Mouse (Mus musculus): ENCODE measurements around the gene Sbsn.
A peak's percentile ranks its signal among the peaks of the same experiment; 100 is the strongest.

The Sbsn gene

DNA sequence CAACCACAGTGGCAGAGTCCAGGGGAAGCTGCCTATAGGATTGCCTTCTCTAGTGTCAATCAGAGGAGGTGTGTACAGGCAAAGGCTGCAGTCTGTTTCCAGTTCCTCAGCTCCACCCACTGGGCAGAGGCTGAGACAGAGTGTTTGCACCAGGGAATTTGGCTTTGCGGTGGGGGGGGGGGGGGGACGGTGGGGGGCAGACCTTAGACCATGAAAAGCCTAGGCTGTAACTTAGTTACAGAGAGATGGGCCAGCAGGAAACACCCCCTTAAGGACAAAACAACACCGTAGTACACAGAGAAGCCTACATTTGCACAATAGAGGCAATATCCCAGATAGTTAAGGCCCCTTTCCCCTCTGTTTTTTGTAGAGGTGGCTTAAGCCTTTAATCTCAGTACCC, 5.7 kb downstream of the Sbsn start:
- no peak for DNase-seq (ENCODE audit: low spot score in 2 of 2)

DNA sequence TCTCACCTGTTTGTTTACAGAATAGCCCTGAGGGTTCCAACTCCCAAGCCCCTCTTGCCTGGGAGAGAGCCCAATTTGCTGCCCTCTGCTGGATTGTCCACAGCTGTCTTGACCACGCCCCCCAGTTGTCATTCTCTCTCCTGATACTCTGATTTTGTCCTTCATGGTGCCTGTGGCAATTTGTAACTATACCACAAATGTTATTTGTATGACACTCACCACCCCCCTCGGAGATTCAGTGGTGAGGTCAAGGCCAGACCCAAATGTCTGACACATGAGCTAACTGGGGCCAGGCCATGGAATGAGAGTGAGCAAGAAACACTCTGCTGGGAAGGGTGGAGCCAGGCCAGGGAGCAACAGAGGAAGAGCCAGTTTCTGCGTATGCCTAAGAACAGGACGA, 7.6 kb downstream of the Sbsn start:
- peak in 1 of 2 experiments; percentile 57 for DNase-seq (ENCODE audit: low spot score in 2 of 2)

DNA sequence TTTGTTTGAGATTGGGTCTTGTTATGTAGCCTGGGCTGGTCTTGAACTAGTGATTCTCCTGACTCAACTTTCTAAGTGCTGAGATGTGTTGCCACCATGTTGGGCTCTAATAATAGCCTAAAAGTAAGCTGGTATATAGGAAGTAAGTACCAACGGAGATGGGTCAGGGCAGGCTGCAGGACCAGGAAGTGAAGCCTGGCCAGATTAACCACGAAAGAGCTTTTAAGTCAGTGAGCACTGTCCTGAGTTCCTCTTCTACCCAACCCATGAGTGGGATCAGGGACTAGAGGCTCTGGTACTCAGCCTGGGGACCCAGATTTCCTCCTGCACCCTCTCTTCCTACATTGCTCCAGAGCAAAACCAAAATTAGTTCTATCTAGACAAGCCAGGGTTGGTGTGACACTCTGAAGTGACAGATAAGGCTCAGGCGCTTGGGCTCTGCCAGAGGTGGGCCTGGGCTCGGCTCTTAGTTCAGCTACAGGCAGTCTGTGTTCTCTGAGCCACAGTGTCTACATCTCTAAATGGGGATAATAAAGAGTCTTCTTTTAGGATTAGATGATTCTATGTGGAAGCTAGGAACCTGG, 10.6 kb downstream of the Sbsn start:
- DNase-seq (ENCODE audit: low spot score in 2 of 2) = no peak

DNA sequence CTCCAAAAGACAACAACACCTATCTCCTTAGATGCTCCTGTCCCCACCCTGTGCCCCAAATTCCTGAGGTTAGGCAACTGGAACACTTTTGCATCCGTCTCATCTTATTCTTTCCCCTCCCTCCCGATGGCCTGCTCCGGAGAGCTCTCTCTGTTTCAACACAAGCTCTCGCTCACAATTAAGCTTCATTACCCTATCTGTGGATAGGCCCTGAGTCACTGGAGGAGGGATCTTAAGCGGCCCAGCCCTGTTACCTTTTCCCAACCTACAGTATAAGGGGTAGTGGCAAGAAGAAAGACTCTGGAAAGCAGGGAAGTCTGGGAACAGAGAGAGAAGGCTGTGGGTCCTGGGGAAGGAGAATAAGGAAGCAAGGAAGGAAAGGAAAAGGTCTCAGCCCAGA, 12.2 kb downstream of the Sbsn start, which contains the start of gene Dmkn:
TSS of gene Dmkn (plus strand) at position 301 of the 400 bp plus-strand sequence.
- no peak for DNase-seq (ENCODE audit: low spot score in 2 of 2)

DNA sequence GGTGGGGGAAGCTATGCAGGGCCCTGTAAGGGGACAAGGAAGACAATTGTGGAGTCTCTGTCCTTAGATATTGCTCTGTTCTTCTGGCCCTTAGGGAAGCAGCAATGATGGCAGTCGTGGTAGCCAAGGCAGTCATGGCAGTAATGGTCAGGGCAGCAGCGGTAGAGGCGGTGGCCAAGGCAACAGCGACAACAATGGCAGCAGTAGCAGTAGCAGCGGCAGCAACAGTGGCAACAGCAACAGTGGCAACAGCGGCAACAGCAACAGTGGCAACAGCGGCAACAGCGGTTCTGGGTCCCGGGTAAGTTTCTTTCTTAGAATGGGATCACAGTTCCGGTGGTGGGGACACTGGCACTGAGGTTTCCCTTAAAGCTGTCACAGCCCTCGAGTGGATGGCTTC, 13.9 kb downstream of the Sbsn start:
- no peak for DNase-seq (ENCODE audit: low spot score in 2 of 2)

DNA sequence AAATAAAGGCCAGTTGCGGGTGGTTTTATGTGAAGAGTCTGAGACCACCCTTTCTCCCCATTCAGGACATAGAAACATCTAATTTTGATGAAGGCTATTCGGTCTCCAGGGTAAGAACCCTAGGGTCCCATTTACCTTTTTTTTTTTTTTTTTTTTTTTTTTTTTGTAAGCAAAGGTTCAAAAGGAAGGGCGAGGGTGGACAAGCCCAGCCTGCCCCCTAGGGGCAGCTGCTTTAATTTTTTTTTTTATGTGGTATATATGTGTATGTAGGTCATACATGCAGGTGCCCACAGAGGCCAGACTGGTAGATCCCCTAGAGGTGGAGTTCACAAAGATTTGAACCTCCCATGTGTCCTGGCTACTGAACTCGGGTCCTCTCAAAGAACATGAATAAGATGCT, 15.1 kb downstream of the Sbsn start:
- DNase-seq (ENCODE audit: low spot score in 2 of 2) = no peak

DNA sequence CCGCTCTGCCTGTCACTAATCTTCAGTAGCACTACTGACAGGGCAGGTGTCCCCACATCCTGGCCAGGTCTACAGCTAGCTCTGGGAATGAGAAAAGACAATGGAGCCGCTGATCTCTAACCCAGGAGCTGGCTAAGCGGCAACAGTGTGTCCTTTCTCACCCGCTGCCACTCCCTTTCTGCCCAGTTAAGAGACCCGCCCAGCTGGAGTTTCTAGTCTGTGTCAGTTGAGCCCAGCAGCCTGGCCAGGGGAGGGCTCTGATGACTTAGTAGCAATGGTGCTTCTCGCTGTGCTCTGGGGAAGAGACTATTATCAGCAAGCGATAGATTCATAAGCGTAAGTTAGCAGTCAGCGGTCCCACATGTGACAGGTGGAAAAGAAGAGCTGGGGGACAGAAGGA, 18.0 kb downstream of the Sbsn start:
- DNase-seq (ENCODE audit: low spot score in 2 of 2) = no peak

DNA sequence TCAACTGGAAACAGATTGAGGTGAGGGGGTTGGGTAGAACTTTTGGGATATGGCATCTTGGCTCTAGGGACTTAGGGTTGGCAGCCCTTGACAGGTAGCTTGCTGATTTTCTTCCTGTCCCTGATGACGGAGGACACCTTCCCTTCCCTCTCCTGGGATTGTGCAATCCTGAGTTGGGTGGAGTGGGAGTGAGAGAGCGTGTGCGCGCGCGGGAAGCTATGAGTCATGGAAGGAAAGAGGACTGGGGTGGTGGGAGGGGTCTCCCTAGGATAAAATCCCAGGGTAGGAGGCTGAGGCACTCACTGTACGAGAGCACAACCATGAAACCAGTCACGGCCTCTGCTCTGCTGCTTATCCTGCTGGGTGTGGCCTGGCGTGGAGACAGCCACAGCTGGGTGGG, 24.8 kb downstream of the Sbsn start:
- no peak for DNase-seq (ENCODE audit: low spot score in 2 of 2)

DNA sequence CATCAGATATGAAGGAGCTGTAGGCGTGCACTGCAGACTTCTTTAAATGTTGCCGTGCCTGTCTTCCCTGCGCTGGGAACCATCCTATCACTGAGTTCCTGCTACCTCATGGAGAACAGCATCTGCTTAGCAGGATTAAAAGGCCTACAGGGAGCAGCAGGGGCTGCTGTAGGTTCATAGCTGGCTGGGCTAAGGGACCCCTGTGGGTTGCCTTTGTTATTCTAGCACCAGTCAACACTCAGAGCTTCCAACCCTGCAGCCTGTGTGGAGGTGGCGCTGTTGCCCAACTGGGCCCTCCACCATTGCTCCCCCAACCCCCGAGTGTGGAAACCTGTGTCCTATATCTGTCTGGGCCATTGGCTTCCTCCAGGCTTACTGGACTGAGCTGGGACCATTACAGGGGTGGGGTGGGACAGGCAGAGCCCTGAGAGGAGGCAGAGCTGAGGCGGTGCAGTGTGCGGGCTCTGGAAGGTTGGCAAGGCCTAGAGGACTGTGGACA, 25.9 kb downstream of the Sbsn start:
- no peak for DNase-seq (ENCODE audit: low spot score in 2 of 2)

DNA sequence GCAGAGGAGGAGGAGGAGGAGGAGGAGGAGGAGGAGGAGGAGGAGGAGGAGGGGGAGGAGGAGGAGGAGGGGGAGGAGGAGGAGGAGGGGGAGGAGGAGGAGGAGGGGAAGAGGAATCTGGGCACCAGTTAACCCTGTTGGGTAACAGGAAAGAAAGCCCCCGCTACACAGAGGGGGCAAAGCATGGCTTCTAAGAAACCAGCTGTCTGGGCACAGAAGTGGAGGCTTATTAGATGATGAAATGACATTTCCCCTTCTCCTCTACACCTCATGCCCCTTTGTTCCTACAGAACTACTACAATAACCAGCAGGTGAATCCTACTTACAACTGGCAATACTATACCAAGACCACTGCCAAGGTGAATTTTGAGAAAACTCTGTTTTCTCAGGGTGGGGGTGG, 26.6 kb downstream of the Sbsn start:
- DNase-seq (ENCODE audit: low spot score in 2 of 2) = no peak

DNA sequence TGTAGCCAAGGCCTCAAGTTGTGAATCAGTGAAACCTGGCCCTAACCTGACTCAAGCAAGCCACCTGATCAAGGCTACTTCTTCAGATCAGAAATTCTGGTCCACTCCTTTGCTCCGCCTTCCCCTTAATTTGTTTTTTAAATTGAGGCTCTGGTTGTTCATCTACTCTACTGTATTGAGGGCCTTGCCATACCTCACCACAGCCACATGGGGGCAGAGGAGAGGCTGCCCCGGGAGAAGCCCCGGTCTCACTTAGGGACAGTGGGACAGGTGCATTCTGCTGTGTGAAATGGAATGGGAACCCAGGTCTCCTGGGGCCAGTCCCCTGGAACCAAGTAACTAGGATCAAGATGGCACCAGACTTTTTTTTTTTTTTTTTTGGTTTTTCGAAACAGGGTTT, 30.5 kb downstream of the Sbsn start:
- peak in 1 of 2 experiments; percentile 46 for DNase-seq (ENCODE audit: low spot score in 2 of 2)

DNA sequence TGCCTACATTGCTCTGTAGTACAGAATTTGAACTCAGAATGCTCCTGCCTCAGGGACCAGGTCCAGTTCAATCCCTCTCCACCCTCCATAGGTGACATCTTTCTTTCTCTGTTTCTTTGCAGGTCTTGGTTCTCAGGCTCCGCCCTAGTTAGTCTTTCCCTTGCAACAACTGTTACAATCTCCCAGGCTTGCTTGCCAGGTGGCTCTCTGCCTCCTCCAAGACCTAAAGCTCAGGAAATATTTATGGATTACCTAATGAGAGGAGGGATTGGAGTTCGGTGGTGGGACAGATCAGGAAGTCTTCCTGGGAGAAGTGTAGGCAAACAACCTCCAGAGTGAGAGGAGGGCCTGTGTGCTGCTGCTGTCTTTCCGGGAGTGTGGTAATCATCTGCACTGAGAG, 31.4 kb downstream of the Sbsn start:
- no peak for DNase-seq (ENCODE audit: low spot score in 2 of 2)

DNA sequence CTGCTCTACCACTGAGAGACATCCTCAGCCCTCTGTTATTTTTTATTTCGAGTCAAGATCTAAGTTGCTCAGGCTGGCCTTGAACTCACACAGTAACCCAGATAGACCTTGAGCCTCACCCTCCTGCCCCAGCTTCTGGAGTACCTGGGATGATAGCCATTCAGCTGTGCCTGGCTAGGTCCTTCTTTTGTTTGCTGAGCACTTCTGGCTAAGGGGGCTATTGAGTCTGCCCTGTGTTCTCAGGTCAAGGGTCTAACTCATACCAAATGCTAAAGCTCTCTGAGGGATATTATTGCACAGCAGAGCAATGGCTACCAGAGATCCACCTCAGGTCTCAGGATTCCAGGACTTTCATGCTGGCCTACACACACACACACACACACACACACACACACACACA, 33.9 kb downstream of the Sbsn start:
- no peak for DNase-seq (ENCODE audit: low spot score in 2 of 2)

DNA sequence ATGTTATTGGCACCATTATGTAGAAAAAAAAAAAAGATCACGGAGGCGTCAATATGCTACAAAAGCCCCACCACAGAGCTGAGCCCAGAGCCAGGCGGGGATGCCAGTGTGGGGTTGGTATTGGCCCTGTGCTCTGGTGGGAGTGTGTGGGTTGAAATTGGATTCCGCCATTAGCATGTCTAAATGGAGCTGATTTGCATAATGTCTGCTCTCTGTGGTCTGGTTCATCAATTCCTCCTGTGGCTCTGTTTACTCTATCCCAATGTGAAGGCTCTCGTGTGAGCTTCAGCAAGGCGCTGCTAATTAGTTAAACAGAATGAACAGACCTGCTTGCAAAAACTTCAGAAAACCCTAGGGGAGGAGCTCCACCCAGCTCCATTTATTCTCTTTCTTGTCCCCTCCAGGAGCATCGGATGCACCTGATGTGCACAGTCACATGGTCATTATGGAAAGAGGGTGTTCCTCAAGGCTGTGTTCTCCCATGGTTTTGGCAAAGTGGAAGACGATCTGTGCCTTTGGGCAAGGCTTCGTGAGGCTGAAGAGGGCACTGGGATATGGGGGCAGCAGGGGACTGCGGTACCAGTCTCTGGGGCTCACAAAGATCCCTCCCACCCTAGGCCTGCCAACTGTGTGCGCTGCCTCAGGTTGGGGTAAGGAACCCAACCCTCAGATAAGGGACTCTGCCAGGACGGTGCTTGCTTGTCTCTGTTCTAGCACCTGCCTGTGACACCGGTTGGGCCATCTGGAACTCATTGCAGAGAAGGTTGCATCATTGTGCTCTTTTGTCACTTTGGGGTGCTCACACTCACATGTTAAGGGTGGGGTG, 34.7 kb downstream of the Sbsn start:
- DNase-seq (ENCODE audit: low spot score in 2 of 2) = no peak

DNA sequence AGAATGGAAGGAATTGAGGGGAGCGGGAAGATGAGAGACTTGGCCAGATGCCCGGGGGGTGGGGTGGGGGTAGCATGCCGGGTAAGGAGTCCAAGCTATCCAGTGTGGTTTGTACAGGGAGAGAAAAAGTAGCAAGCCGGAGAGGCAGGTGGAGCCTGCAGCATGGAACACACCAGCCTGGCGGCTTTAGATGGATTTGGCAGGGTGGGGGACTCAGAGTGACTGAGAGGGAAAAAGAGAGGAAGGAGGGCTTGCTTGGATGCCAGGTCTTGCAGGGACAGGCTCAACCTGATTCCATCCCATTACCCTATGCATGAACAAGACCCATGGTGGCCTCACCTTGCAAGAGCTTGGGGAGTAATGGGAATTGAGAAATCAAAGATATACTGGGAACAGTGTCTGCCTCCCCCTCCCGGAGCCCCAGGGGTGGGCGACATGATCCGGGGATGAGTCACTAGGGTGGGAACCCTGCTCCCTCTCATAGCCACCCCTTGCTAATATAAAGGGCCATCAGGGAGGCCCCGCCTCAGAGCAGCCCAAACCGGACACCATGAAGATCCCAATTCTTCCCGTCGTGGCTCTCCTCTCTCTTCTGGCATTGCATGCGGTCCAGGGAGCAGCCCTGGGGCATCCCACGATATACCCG, 36.2 kb downstream of the Sbsn start, which contains the start of gene Krtdap:
TSS of gene Krtdap (plus strand) at position 520 of the 646 bp plus-strand sequence.
- no peak for DNase-seq (ENCODE audit: low spot score in 2 of 2)

DNA sequence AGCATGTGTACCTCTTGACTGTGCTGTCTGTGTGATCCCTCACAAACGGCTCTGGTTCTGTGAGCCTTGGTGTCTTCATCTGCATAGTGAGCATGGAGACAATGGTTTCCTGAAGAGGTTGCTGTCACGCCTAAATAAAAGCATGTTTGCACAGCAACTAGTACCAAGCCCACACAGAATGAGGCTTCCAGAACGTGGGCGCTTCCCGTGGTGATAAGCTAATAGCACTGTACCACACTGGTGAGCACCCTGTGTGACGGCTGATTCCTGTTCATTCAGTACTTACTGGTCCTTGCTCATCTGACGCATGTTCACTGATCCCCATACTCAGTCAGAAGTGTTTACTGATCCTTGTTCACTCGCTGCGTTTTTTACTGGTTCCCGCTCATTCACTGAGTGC, 38.9 kb downstream of the Sbsn start:
- no peak for DNase-seq (ENCODE audit: low spot score in 2 of 2)

DNA sequence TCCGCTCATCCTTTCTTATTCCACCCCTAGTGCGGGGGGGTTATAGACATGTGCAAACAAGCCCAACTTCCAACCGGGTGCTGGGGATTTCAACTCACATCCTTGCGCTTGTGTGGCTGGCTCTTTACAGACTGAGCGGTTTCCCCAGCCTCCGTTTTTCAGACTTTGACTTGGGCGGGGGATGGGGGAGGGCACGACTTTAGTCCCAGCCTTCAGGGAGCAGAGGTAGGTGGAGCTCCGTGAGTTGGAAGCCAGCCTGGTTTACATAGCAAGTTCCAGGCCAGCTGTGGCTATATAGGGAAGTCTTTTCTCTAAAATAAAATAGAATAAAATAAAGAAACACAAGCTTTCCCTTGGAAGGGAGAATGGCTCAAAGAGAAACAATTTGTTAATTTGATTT, 40.6 kb downstream of the Sbsn start:
- DNase-seq (ENCODE audit: low spot score in 2 of 2) = no peak

DNA sequence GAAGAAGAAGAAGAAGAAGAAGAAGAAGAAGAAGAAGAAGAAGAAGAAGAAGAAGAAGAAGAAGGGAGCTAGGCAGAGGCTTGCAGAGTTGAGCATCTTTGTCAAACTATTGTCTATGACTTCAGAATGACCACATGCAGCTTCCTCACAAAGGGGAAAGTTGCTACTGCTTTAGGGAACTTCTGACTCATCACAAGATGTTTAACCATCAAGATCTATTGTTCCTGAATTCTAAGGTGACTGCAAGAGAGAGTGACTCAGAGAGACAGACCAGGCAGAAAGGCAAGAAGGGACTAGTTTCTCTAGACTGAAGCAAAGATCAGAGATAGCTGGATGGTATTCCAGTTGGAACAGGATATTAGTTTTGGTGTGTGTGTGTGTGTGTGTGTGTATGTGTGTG, 43.6 kb downstream of the Sbsn start:
- DNase-seq (ENCODE audit: low spot score in 2 of 2) = no peak

DNA sequence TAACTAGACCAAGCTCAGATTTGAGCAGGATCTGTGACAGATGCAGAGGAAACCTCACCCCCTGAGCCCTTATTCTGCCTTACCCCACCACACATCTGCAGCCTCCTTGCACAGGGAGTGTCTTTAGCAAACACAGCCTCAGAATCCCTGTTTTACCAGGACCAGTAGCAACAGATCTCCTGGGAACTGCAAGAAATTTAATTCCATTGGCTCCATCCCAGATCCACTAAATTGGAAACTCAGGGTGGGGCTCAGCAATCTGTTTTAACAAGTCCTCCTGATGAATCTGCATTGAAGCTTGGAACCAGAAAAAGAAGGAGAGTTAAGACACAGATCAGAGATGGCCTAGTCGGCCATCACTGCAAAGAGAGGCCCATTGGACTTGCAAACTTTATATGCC, 45.5 kb downstream of the Sbsn start:
- DNase-seq (ENCODE audit: low spot score in 2 of 2) = no peak

DNA sequence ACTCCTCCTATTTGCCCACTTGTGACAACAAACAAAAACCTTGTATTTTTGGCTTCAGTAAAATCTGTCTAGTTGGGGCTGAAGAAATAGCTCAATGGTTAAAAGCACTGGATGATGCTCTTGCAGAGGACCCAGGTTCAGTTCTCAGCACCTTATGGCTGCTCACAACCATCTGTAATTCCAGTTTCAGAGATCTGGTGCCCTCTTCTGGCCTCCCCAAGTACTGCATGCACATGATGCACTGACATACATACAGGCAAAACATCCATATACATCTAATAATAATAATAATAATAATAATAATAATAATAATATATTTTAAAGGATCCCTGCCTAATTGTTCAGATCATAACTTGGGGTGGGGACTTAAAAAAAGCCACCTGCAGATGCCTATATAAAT, 49.4 kb downstream of the Sbsn start:
- DNase-seq (ENCODE audit: low spot score in 2 of 2) = no peak

DNA sequence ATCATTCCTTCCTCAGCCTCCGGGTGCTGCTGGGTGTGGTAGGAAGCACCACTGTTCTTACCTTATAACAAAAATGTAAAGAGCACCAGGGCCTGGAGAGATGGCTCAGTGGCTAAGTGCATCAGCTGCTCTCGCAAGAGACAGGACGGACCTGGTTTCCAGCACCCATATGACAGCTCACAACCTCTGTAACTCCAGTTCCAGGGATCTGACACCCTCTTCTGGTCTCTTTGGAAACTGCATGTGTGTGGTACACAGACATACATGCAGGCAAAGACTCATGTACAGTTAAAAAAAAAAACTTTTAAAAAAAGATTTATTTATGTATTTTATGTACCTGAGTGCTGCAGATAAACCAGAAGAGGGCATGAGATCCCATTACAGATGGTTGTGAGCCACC, 52.0 kb downstream of the Sbsn start:
- DNase-seq (ENCODE audit: low spot score in 2 of 2) = no peak

DNA sequence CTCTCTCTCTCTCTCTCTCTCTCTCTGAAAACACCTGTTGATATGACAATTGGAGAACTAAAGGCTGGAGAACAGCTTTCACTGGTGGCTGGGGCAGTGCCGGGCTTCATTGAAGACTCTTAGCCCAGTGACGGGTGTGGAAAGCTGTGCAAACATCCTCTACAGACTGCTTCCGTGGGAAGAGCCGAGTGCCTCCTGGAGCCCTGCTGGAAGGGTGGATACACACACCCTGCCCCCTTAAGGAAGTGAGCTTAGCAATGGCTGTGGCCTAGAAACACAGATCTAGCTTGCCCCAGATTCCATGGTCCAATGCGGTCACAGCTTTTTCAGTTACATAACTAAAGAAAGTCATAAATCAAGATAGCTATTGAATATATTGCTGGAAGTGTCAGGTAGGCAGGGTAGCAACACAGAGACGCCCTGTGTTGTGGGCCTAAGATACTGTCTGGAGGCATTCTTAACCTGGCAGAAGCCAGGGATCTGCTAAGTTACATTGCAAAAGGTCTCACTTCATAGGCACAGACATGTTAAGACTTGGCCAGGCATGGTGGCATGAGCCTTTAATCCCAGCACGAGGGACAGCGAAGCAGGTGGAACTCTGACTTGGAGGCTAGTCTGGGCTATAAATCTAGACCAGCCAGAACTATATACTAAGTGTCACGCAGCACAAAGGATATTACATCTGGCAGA, 52.9 kb downstream of the Sbsn start:
- no peak for DNase-seq (ENCODE audit: low spot score in 2 of 2)

Data from spleen, postnatal 10 days (tissue).